Mouse (Mus musculus): ENCODE results near the gene Wnt10a.
"Not testable (repeated sequence)": the region's sequence is repeated elsewhere in the genome, so short reads cannot be mapped to it uniquely, and the experiment has no call there.

The Wnt10a gene

GRCm38 (mm10) chr1:74814931-74815647, 23.8 kb downstream of the Wnt10a start:
- DNase-seq (ENCODE audit: low read depth, low spot score): peak; percentile 51

GRCm38 (mm10) chr1:74815965-74816364, 24.6 kb downstream of the Wnt10a start:
- not testable (repeated sequence) for DNase-seq (ENCODE audit: low read depth, low spot score)

- peak; percentile 95 for DNase-seq (ENCODE audit: low read depth, low spot score)
Observed at GRCm38 (mm10) chr1:74816612-74817199, 25.4 kb downstream of the Wnt10a start.

GRCm38 (mm10) chr1:74817219-74817618, 25.9 kb downstream of the Wnt10a start:
- no peak for DNase-seq (ENCODE audit: low read depth, low spot score)

GRCm38 (mm10) chr1:74818509-74818908, 27.2 kb downstream of the Wnt10a start:
- DNase-seq (ENCODE audit: low read depth, low spot score): peak; percentile 73

GRCm38 (mm10) chr1:74823598-74823997, 32.3 kb downstream of the Wnt10a start:
- DNase-seq (ENCODE audit: low read depth, low spot score): peak; percentile 54

GRCm38 (mm10) chr1:74824518-74825302, 33.4 kb downstream of the Wnt10a start:
- DNase-seq (ENCODE audit: low read depth, low spot score): peak; percentile 100

GRCm38 (mm10) chr1:74830061-74830460, 38.7 kb downstream of the Wnt10a start:
- DNase-seq (ENCODE audit: low read depth, low spot score): no peak

- peak; percentile 58 for DNase-seq (ENCODE audit: low read depth, low spot score)
Observed at GRCm38 (mm10) chr1:74833255-74833654, 41.9 kb downstream of the Wnt10a start.

GRCm38 (mm10) chr1:74843090-74843489, 51.8 kb downstream of the Wnt10a start:
- no peak for DNase-seq (ENCODE audit: low read depth, low spot score)

- no peak for DNase-seq (ENCODE audit: low read depth, low spot score)
Observed at GRCm38 (mm10) chr1:74846341-74846740, 55.0 kb downstream of the Wnt10a start.

- DNase-seq (ENCODE audit: low read depth, low spot score): no peak
Observed at GRCm38 (mm10) chr1:74848946-74849345, 57.6 kb downstream of the Wnt10a start.

- DNase-seq (ENCODE audit: low read depth, low spot score): no peak
Observed at GRCm38 (mm10) chr1:74850251-74850650, 58.9 kb downstream of the Wnt10a start.

- DNase-seq (ENCODE audit: low read depth, low spot score): peak; percentile 92
Observed at GRCm38 (mm10) chr1:74851001-74851775, 59.9 kb downstream of the Wnt10a start.
